7 mouse cellular contexts compared by ENCODE assay signal in genomic region chr19:4309776-4310185, GRCm38 (mm10). TPM values are rescaled to one million over a fixed set of nuclear protein-coding genes. Genes with fewer than 3 reads are reported as not detected.
DNase-seq lines count a peak whose midpoint lies in the region; ATAC-seq lines count a peak whose summit lies in the region.

No protein-coding gene starts in this region.

- no peak overlapping the region for H3K9ac ChIP-seq in liver, embryonic 13.5 days
- no peak overlapping the region for H3K9ac ChIP-seq in stomach, embryonic 15.5 days

- peaks cover 11% of the 10 kb centered on the region for H3K4me1 ChIP-seq in liver, embryonic 13.5 days (replicated peaks)
- H3K4me1 ChIP-seq in stomach, embryonic 15.5 days = peaks cover 9% of the 10 kb centered on the region

- H3K4me2 ChIP-seq in liver, embryonic 13.5 days = no peak overlapping the region
- H3K4me2 ChIP-seq in stomach, embryonic 15.5 days = no peak overlapping the region

- no peaks in the 10 kb centered on the region for H3K36me3 ChIP-seq in liver, embryonic 13.5 days
- H3K36me3 ChIP-seq in stomach, embryonic 15.5 days = peaks cover 3% of the 10 kb centered on the region; the same call in 1 of the 2 replicates

- H3K27ac ChIP-seq in liver, embryonic 13.5 days = no peak overlapping the region
- no peak overlapping the region for H3K27ac ChIP-seq in stomach, embryonic 15.5 days

- H3K4me3 ChIP-seq in liver, embryonic 13.5 days (replicated peaks) = no peak overlapping the region
- H3K4me3 ChIP-seq in stomach, embryonic 15.5 days (replicated peaks) = no peak overlapping the region

- H3K9me3 ChIP-seq in liver, embryonic 13.5 days (replicated peaks) = no peaks in the 10 kb centered on the region
- H3K9me3 ChIP-seq in stomach, embryonic 15.5 days = no peaks in the 10 kb centered on the region

- H3K27me3 ChIP-seq in liver, embryonic 13.5 days = no peaks in the 10 kb centered on the region
- H3K27me3 ChIP-seq in stomach, embryonic 15.5 days (replicated peaks) = no peaks in the 10 kb centered on the region

- DNase-seq in spleen, postnatal 36 days (ENCODE audit: low spot score in 2 of 2) = peak; percentile 58 to 66
- no peak for DNase-seq in spleen, postnatal 14 days (ENCODE audit: low spot score in 2 of 2)
- DNase-seq in adipocyte (ENCODE audit: low spot score) = peak; percentile 85
- DNase-seq in embryo, embryonic 9.5 days (ENCODE audit: extremely low spot score) = peak; percentile 65
- peak; percentile 44 for DNase-seq in liver, embryonic 13.5 days

- ATAC-seq in hematopoietic stem cell, adult 5-6 weeks (replicated peaks in 1 of 2; ENCODE audit: insufficient read depth in 1 of 2, low FRiP score in 2 of 2, low TSS enrichment in 1 of 2, low read depth in 1 of 2, poor library complexity in 2 of 2, severe bottlenecking in 2 of 2) = peak; percentile 61 to 68; a peak in 3 of 4 replicates
- ATAC-seq in liver, embryonic 13.5 days (ENCODE audit: low read depth) = no peak
- ATAC-seq in stomach, embryonic 15.5 days (ENCODE audit: insufficient read depth, low FRiP score, low read depth) = 0 out of 2 replicates have a peak, but pooled peaks have one; percentile 12

RNA-seq across cellular contexts. Expression of gene Grk2, which starts 3.8 kb away (rescaled TPM):
- total RNA-seq in hematopoietic stem cell, adult 5-6 weeks (2017) = 147 and 234 TPM in 2 replicates
- 10.1 and 10.3 TPM in 2 replicates for polyA plus RNA-seq in liver, embryonic 13.5 days (2015; fragmentation: Nextera tagmentation; extraction: Ambion mirVana)
- polyA plus RNA-seq in stomach, embryonic 15.5 days (2015; fragmentation: Nextera tagmentation; extraction: Ambion mirVana) = 18.5 and 18.7 TPM in 2 replicates

RNA-seq across cellular contexts. Expression of gene Ankrd13d, which starts 26.8 kb away (rescaled TPM):
- total RNA-seq in hematopoietic stem cell, adult 5-6 weeks (2017) = 6.0 and 6.6 TPM in 2 replicates
- polyA plus RNA-seq in liver, embryonic 13.5 days (2015; fragmentation: Nextera tagmentation; extraction: Ambion mirVana) = 0.57 and 0.74 TPM in 2 replicates
- 9.5 TPM in 2 replicates for polyA plus RNA-seq in stomach, embryonic 15.5 days (2015; fragmentation: Nextera tagmentation; extraction: Ambion mirVana)

RNA-seq across cellular contexts. Expression of gene Ssh3, which starts 40.8 kb away (rescaled TPM):
- 23.2 and 32.7 TPM in 2 replicates for total RNA-seq in hematopoietic stem cell, adult 5-6 weeks (2017)
- polyA plus RNA-seq in liver, embryonic 13.5 days (2015; fragmentation: Nextera tagmentation; extraction: Ambion mirVana) = 1.3 and 1.7 TPM in 2 replicates
- 27.6 and 32.6 TPM in 2 replicates for polyA plus RNA-seq in stomach, embryonic 15.5 days (2015; fragmentation: Nextera tagmentation; extraction: Ambion mirVana)

Comparison
In these comparisons a context has a peak if more than half of its experiments do, and no peak if none do; other contexts are left out.
1. DNase-seq: peak in spleen, postnatal 36 days (2 of 2), adipocyte (single experiment), embryo, embryonic 9.5 days (single experiment) and liver, embryonic 13.5 days (single experiment); none in spleen, postnatal 14 days (0 of 2).
2. RNA of gene Ssh3, which starts 40.8 kb away (polyA plus RNA-seq): 27.6 to 32.6 TPM in stomach, embryonic 15.5 days; 1.3 to 1.7 TPM in liver, embryonic 13.5 days; every median in the first group is over 10 times any median in the second.